Mouse (Mus musculus): ENCODE data around the gene Notch2.

GRCm38 (mm10) chr3:98037151-98037550 is 23.8 kb downstream of the Notch2 start:
- TF ChIP-seq MXI1 (IDR thresholded peaks at IDR 0.05; ENCODE audit: low read depth, low read length) (no peak), E2F4 (IDR thresholded peaks at IDR 0.05; ENCODE audit: insufficient replicate concordance, low read depth, low read length) (no peak), EP300 (IDR thresholded peaks at IDR 0.05; ENCODE audit: low read length) (no peak), POLR2A (IDR thresholded peaks at IDR 0.05; ENCODE audit: low read depth, low read length) (no peak), ZMIZ1 (IDR thresholded peaks at IDR 0.05; ENCODE audit: low read depth, low read length) (no peak), POLR2AphosphoS2 (IDR thresholded peaks at IDR 0.05; ENCODE audit: low read depth, low read length) (no peak), USF1 (IDR thresholded peaks at IDR 0.05; ENCODE audit: low read depth, low read length) (no peak), MAZ (IDR thresholded peaks at IDR 0.05; ENCODE audit: low read depth, low read length) (no peak)

Measured in CH12.LX (cell line).